Mouse (Mus musculus) right cerebral cortex, postnatal 36 days (tissue): ENCODE results near the gene 4933430I17Rik.
"Not testable (repeated sequence)": the region's sequence is repeated elsewhere in the genome, so short reads cannot be mapped to it uniquely, and the experiment has no call there.

Source experiments
- DNase-seq, 2 experiments: peaks; one replicate each; pipeline ENCODE4 v3.0.0; 2022; ENCODE audit warnings: low spot score in 2 of 2, mixed read lengths in 1 of 2

4933430I17Rik gene

DNA sequence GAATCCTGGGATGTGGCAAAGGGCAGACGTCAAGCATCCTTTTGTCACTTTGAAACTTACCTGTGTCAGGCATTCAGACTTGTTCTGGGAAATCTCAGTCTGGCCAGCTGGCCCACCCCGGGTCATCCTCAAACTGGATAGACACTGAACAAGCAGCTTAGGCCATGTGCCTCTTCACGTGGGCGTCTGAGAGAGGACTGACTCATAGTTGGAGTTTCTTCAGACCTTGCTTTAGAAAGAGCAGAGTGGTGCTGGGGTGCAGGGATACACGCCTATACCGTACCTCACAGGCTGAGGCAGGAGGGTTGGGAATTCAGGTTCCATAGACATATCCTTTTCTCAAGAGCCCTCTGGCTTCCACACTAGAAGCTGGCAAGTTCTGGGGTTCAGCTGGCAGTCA, 18.6 kb downstream of the 4933430I17Rik start:
- no peak for DNase-seq

DNA sequence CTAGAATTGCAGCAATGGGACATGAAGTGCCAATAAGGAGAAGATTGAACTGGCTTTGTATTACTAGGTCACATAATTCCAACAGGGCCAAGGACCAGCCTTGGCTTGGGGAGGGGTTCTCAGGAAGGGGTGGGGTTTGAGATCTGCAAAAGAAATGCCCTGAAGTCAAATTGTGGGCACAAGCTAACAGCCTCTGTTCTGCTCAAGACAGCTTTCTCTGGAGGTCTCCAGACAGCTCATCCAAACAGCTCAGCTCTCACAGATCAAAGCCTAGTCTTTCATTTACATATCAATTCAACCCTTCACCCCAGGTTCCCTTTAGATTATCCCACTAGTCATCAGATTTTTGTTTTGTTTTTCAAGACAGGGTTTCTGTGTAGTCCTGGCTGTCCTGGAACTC, 19.6 kb downstream of the 4933430I17Rik start:
- no peak for DNase-seq

DNA sequence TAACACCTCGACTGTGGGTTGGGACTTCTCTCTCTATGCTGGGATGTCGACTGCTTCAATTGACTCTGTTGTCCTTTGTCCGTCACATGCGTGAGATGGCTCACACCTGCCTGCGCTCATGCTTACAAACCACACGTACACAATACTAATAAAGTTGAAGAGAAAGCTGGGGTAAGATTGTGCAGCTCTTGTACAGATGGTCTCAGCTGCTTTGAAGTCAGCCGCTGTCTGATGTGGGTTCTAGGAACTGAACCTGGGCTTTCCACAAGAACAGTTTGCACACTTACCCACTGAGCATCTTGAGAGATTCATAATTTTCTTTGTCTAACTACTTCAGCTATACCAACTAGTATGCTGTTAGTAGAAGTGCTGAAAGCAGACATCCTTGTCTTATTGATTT, 26.8 kb downstream of the 4933430I17Rik start:
- DNase-seq = no peak

DNA sequence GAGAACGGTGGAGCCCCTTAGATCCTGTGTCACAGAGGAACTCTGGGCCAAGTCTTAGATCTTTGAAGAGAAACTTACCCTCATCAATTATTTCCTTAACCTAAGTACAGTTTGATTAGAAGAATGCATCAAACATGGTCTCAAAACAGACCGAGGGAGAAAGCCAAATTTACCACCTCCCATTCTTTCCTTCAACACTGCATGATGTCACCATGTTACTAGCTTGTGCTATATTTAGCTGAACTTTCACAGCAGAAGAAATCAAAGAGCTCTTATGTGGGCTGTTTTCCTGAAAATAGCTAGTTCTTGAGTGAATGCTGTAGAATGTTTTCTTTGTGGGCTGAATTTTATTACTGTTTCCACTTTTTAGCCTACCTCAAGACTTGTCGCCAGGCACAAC, 32.3 kb downstream of the 4933430I17Rik start:
- no peak for DNase-seq

DNA sequence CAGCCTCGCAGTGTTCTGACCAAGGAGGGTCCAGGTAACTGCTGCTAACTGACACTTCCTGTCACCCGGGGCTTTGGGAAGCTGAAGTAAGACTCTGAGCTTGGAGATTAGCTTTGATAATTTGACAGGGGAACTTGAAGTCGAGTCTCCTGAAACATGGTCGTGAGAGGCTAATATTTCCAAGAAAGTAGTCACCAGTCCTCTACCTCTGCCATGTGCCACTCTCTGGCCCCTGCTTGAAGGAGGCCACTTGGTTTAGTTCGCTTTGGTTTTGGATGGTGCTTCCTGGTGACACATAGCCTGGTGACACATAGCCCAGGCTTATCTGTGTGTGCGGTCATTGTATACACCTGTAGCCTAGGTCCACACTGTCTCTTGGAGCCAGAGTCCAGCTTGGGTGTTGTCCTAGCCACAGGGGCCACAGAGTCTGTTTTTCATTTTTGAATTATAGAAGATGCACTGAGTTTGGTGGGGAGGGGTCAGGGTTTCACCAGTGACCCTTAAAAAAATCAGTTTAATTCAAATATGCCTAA, 34.7 kb downstream of the 4933430I17Rik start, which contains the start of gene Rgs3:
Gene Rgs3, plus strand, starts transcription at position 51 of the 533 bp plus-strand sequence.
- no peak for DNase-seq

DNA sequence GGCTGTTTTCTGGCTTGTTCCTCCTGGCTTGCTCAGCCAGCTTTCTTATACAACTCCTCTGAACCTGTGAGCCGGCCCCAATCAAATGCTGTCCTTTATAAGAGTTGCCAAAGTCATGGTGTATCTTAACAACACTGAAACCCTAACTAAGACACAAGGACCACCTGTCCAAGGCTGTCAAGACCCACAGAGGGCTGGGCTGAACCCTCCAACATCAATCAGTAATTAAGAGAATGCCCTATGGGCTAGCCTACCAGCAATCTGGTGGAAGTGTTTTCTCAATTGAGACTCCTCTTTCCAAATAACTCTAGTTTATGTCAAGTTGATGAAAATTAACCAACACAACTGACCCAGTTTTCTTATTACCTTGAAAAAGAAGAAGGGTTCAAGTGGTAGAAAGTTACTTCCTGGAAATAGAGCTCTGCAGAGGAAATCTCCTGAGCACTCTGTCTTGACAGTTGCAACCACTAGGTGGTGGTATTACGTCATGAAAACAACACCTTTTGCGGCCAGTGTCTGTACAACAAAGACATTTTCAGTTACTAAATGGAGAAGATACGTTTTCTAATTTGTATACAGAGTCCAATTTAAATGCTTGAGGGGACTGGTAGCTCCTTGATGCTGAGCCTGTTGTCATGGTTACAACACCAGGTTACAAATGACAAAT, 35.9 kb downstream of the 4933430I17Rik start:
- peak; percentile 33 to 61 for DNase-seq

DNA sequence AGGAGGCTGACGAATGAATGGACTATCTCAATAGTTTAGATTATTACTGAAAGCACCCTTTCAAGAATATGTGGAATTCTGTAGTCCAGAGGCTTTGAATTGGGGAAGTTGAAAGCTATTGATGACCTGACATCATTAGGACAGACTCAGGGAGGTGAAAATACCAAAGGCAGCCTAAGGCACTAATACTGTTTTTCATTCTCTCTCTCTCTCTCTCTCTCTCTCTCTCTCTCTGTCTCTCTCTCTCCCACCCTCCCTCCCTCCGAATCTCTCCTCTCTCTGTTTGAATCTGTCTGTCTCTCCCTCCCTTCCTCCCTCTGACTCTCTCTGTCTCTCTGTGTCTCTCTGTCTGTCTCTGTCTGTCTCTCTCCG, 36.4 kb downstream of the 4933430I17Rik start:
- DNase-seq = no peak

DNA sequence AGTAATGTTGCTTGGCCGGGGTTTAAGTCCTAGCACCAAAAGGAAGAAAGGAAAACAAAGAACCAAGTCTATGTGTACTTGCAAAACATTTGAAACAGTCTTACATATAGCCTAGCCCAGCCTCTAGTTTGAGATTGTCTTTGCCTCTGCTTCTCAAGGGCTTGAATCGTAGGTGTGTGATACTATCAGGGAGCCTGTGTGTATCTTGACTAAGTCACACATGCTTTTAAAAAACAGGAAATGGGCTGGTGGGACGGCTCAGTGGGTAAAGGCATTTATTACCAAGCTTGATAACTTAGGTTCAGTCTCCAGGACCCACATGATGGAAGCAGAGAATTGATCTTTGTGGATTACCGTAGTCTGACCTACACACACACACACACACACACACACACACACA, 36.8 kb downstream of the 4933430I17Rik start:
- DNase-seq = no peak

DNA sequence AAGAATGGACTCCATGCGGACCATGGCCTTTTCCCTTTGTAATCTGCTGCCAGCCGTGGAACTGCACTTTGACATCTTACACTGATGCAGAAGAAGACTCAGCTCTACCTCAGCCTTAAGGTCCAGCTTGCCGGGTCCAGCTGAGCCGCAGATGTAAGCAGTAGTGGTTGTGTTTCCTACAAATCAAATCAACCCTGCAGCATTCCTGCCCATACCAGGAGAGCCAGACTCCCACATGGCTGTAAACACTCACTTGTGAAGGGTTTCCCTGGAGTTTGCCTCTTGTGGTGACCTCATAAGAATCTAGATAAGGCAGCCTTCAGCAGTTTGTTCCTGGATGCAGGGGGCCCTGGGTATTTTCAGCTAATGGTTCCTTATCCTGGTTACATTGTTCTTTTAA, 41.4 kb downstream of the 4933430I17Rik start:
- no peak for DNase-seq

DNA sequence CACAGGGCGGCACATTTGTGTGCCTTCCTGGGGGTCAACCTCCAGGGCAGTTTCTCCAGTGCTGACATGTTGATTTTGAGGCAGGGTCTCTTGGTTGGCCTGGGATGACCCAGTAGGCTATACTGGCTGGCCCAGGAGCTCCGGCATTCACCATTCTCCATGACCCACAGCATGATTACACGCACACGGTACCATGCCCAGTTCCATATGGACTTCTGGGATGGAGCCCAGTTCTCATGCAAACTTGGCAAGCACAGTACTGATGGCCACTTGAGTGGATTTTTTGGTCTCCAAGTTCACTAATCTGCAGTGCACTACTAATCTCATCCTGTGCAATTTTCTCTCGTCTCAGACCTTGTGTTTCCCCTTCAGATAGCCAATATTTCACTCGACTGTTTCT, 42.5 kb downstream of the 4933430I17Rik start:
- DNase-seq = no peak

DNA sequence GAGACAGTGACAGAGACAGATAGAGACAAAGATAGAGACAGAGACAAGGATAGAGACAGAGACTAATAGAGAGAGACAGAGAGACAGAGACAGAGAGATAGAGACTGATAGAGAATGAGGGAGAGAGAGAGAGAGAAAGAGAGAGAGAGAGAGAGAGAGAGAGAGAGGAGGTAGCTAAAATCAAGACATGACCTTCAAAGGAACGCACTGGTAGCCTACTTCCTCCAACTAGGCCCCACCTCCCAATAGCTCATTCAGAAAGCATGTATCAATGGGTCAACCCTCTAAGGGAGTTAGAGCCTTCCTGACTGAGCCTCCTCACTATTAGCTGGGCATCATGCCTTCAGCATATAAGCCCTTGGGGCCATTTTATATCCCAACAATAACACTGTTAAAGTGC, 43.2 kb downstream of the 4933430I17Rik start:
- no peak for DNase-seq

DNA sequence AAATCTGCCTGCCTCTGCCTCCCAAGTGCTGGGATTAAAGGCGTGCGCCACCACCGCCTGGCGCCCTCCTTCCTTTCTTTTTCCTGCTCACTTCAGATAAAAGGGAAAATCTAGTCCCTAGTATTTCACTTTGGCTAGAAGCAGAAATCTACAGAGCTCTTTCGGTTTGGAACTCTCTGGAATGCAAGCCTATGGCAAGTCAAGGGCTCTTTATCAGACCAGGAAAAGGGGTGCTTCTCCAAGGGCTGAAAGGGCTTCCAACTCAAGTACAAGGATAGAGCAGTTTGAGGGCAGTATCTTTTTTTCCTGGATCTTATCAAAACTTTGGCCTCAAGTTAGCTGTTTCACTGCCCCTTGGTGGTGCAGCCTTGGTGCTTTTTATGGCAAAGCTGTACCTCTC, 44.4 kb downstream of the 4933430I17Rik start:
- no peak for DNase-seq

DNA sequence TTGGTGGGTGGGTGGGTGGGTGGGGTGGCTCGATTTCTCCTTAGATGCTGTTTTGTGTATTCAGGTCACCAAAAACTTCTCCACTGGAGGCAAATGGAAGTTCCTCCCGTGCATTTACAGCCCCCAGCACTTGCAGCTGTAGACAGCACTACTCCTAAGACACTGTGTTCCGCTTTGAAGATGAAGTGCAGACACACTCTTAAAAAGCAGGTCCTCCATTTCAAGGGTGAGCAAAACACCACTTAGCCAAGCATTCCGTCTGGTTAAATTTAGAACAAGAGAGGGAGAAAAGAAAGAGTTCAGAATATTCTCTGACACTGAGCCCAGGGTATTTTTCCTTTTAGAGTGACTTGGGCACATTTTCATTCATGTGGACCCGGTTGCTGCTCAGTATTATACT, 44.9 kb downstream of the 4933430I17Rik start:
- DNase-seq = no peak

DNA sequence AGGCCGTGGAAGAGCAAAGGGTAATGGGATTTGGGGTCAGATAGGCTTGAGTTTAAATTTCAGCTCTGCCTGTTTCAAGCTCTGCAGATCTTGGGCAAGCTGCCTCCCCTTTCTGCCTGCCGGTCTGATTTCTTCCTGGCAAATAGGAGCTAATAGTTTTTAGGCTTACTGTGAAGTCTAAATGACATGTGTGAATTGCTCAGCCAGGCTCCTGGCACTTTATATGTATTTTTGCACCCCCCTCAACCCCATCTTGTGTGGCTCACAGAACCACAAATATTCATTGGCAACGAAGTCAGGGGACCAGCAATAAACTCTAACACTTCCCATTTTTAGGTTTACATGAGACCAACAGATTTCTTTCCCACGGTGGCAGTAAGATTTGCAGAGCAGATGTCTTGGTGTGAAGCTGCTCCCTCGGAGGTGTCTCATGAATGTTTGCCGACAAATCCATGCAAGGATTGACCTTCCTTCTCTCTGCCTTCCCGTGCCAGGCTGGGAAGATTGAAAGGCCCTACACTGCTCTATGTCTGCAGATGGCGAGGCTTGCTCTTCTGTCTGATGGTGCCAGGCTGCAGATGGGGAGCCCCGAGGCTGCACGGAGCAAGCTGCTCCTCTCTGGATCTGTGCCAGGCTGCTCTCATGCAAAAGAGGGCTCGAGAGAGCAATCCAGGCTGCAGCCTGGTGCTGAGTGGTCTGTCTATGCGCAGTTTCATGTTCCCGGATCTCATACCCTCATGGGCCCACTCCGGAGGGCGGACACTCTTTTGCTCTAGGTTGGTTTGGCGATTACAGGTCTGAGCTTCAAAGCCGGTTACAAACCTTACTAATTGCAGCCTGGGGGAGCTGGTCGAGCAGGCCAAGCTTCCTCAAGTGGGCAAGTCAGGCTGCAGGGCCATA, 57.4 kb downstream of the 4933430I17Rik start:
- peak; percentile 36 to 45 for DNase-seq

DNA sequence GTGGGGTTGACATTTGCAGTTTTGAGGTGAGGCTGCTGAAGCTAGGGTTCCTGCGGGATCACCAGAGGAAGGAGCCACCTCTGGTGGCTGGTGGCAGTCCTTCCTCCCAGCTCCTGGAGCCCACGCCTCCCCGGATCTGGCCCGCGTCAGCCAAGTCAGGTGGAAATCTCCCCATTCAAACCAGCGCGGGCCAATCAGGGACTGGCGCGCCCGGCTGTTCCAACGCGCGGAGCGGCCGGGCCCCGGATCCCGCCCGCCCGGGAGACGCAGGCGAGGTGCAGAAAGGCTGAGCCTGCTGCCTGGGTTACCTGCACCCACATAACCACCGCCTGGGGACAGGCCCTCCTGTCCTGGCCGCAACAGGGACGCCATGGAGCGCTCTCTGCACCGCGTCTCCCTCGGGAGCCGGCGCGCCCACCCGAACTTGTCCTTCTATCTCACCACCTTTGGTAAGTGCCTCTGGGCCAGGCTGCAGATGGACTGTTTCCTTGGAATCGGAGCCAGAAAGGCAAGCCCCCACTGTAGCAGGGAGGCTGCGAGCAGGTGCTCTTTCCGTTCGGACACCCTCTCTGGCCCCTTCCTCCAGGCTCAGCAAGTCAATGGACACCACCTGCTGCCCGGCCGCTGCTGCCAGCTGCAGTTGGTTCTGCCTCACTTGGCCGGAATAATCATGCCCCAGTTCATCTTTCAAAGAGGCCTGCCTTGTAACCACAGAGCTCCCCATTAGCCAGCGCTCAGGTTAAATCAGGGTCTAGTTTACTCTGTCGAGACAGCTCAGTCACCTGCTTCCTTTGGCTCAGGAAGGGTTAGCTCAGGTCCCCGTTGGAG, 58.3 kb downstream of the 4933430I17Rik start:
- no peak for DNase-seq

DNA sequence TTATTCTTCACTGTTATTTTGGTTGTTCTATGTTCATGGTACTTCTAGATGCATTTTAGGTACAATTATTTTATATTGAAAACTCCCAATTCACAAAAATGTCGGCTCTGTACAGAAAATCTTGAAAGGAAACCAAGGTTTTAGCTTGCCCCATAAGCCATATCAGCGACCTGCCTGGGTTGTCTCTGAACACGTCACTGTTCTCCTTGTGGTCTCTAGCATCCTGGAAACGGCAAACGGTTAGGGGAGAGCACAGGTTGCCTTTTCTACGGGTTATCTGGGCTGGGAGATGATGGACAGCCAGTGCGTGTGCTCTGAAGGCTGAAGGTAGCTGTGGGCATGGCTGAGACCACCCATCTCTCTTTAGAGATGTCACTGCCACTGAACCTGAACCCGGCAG, 61.9 kb downstream of the 4933430I17Rik start:
- DNase-seq = no peak

DNA sequence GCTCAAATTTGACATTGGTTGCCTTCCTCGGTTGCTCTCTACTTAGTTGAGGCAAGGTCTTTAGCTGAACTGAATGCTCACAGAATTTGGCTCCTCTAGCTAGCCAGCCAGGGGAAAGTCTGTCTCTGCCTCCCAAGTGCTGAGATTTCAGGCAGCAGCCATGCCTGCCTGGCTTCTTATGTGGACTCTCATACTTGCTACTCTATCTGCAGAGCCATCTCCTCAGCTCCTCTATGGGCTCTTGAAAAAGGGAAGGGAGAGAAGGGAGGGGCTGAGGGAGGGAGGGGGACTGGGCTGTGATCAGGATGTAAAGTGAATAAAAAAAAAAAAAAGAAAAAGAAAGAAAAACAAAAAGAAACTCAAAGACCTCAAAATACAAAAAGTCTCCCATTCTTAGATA, 65.7 kb downstream of the 4933430I17Rik start:
- DNase-seq = no peak

DNA sequence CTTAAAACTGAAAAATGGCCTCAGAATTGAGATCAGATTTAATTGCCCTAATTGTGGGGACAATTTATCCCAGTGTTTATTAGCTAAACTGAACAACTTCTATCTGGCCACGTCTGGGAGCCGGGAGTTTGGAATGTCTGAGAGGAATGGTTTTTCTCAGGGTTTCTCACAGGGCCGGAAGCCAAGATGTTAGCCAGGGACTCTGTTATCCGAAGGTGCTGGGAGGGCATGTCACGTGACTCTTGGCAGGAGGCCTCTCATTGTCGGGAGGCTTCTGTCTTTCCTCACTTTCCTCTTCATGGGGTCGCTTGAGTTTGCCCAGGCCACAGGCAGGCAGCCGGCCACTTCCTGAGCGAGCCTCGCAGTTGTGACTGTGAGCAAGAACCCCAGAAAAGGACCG, 66.2 kb downstream of the 4933430I17Rik start:
- DNase-seq = no peak

DNA sequence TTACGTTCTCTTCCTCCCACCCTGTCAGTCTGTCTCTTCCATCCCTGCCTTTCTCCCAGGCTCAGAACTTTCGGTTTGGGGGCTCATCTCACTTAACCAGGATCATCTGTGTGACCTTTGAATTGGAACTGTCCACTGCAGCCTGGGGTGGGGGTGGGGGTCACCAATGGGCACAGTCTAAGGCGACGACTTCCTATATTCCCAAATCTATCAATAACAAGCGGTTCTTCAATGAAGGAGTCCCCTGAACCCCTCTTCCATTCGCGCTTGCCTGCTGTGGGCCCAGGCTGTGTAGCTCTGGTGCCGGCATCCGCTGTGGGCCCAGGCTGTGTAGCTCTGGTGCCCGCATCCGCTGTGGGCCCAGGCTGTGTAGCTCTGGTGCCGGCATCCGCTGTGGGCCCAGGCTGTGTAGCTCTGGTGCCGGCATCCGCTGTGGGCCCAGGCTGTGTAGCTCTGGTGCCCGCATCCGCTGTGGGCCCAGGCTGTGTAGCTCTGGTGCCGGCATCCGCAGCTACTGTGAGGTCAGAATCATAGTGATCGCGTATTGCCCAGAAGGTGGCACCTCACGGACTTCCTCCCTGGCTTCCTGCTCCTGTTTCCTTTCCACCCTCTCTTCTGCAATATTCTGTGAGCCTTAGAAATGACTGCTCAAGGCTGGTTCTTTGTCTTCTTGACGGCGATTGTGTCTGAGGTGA, 68.5 kb downstream of the 4933430I17Rik start:
- DNase-seq = not testable (repeated sequence)

DNA sequence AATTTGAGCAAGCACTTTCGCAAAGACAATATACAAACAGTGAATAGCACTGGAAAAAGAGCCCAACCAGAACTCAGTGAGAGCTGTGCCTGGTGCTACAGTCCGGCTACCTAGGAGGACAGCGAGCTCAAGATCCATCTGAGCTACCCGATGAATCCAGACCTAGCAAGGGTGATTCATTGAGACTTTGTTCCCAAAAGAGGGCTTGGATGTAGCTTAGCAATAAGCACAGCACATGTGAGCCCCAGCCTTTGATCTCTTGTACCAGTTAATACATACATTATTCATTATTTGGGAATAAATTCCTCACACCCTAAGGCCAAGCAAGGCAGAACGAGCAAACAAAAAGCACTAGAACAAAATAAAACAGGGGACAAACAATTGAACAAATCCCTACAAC, 69.3 kb downstream of the 4933430I17Rik start:
- no peak for DNase-seq

DNA sequence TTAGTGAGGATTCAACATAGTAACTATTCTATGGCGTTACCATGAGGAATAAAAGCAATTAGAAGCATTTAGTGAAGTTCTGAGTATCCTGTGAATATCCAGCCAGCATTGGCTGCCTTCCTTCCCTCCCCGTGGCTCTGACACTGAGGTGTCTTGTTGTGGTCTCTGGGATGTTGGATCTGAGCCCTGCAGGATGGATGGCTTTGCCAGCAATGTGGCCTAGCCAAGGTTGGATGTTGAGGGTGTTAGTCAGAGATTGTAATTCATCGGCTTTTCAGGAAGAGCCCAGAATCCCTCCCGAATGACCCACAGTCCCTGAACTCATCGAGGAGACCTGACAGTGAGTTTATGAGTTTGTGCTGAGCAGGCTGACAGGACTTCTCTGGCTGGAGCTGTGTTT, 70.9 kb downstream of the 4933430I17Rik start:
- DNase-seq = no peak
